Mouse (Mus musculus) mature B cell (primary cell): Measurements from ENCODE around the gene Nacc2.

Experiments used
- in situ Hi-C: fragments of 300-500 bp; cut with MboI; formaldehyde crosslinking; loops from 2 replicates; pipeline ENCODE4 v1.14.3; 2019

The Nacc2 gene

DNA sequence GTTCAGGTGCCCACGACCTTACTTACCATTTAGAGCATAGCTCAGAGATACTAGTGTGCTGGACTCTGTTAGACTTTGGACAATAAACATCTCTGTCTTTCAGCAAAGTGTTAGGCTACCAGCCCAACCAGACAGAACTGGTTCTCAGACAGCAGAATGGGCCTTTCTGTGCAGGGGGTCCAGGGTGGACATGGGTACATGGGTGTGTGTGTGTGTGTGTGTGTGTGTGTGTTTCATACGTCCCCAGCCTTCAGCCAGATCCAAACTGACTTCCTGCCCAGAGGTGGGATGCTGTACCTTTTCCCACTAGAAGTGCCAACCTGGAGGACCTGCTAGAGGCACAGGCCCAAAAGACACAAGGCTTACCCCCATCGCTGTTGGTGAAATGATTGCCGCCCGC is 23.8 kb downstream of the Nacc2 start:
- in situ Hi-C loops = no loop called here

DNA sequence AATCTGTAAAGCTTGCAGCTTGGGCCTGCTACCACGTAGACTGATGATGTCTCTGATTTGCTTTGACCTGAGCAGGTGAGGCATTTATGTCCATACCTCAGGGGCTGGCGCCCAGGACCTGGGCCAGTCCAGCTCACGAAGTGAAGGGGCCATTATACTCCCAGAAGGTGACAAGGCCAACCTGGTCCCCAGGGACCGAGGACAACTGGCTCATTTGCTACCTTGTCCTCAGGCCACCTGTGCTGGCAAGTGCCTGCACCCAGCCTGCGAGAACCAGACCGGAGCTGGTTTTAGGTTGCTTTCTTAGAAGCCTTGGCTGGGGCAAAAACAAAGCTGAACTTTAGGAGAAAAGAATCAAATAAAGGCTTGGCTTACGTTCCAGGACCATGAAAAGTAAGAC is 29.1 kb downstream of the Nacc2 start:
- in situ Hi-C loops = no loop called here

DNA sequence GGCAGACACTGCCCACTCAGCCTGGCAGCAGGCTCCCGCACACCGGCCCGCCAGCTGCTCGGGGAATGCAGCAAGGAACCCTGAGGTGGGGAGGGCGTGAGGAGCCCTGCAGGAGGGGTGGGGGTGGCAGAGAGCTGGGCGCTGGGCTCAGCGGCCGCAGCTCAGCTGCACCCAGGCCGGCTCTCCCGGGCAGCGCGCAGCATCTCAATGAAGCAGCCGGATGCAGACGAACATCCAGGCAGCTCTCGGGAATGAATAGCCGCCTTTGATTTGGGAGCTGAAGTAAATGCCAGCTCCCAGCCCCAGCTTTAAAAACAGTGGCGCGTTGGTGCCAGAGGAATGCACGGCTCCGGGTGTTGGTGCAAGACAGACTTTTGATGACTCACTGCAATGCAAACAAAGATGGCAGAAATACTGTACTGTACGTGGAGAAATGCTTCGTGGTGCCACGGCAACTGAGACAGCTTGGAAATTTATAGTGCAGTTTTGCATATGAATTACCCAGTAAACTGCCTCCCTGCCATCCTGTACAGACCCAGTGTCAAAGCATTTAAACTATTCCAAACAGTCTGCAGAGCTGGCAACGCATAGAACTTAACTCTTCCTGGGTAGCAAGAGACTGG is 31.1 kb downstream of the Nacc2 start:
- in situ Hi-C loops = no loop called here

DNA sequence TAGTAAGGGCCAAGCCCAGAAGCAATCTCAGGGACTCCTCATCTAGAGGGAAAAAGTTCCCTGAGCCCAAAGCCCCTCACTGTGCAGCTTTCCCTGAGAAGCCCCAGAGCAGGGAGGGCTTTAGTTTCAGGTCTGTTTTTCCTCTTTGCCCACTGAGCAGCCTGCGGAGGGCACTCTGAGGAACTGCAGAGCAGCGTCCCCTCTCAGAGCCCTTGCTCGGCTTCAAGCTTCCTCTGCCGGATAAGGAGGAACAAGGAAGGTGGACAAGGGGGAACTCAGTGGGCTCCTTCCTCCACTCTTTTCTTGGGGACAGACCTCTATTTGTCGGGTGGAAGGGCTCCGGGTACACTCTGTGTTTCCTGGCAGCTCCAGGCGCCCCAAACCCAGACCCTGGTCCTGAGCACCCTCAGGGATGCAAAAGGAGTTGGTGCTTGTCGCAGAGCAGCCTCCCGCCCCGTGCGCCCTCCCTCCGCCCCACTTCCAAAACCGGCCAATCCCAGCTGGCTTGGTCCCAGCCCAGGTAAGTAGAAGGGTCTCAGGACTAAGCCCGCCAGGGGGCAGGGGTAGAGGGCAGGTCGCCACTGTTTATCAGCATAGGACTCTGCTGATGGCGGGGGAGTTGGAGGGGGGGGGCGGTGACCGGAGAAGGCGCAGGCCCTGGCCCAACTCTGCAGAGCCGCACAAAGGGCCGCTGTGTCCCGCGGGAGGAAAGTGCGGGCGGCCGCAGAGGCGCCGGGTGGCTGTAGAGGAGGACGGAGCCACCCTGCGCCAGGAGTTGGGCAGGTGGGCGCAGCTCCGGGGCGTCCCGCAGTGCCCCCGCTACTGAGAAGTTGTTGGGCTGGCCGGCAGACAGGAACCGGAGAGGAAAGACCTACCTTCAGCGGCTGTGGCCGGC is 31.9 kb downstream of the Nacc2 start:
- in situ Hi-C loops = no loop called here

DNA sequence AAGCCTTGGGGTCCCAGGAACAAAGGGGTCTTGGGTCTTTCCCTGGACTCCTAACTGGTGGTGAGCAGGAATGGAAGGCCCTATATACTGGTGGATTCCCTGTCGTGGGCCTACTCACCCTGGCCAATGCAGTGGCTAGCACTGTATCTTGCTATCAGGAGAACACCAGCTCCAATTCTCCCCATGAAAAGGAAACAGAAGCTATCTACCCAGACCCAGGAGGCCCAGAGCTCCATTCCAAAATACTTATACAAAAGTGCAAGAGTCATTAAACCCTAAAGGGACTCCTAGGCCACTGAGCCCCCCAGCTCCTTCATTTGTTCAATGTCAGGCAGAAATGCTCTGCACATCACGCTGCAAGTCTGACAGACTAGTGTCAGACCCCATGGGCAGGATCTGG is 34.0 kb downstream of the Nacc2 start:
- in situ Hi-C loops = no loop called here

DNA sequence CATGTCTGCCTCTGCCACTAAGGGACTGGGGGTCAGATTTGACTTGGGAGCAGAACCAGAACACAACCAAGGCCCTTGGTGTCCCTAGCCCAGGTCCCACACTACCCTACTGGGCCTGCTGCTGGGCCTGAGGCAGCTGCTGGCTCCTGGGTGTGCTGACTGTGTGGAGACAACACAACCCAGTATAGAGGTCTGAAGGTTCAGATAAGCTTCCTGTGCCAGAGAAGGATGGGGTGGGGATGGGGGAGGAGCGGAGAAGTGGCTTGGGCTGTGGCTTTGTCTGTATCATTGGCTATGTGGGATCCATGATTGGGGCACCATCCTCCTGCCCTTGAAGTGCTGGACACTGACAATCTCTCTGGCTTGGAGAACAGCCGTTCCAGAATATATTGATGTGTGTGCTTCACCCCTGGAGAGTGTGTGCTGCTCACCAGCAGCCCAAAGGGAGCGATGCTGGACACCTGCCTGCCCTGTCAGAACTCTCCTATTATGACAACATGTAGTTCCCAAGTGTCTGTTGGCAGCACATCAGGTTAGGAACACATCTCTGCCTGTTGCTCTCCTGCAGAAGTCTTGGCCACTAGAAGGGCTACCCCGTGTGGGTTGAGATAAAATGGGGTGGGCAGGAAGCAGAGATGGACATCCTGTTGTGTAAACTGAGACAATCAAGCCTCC is 36.0 kb downstream of the Nacc2 start:
- in situ Hi-C loops = no loop called here

DNA sequence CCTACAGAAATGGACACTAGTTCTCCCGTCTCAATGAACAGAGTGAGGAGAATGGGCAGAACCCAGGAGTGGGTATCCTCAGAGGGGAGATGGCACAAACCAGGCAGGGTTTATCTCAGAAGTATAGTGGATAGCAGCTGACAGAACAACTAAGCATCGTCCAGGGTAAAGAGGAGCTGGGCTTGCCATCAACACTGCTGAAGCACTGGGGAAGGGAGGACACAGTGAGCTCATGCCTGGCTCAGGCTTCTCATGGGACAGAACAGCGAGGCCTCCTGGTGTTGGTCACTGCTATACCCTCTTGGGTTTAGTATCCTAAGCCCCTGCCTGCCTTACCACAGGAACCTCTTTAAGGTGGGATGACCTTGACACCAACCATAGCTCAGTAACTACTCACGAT is 36.5 kb downstream of the Nacc2 start:
- in situ Hi-C loops = no loop called here

DNA sequence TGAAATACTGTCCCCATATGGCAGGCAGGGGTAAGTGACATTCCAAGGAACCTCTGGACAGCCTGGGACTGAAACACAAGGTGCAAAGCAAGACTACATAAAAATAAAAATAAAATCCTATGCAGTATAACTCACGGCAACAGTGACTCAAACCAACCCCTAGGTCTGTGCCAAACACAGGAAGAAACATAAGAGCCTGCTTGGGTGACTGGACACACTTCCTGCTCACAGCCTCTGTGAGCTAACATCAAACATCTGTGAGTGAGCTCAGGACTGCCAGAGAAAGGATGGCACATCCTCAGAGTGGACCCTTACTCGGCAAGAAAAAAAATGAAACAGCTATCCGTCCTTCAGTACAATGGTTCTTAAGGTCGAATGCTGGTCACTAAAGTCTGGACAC is 40.1 kb downstream of the Nacc2 start:
- in situ Hi-C loops = no loop called here

DNA sequence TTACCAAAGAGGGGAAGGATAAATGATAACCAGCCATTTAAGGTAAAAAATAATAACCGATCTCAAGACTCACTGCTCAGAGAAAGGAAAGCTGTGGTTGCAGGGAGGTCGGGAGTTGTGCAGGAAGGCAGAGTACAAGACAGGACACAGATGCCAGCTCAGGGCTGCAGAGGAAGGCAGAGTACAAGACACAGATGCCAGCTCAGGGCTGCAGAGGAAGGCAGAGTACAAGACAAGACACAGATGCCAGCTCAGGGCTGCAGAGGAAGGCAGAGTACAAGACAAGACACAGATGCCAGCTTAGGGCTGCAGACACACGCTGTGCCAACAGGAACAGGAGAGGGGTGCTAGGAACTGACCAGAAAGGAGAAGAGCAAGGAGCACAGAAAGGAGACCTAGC is 42.2 kb downstream of the Nacc2 start:
- in situ Hi-C loops = no loop called here

DNA sequence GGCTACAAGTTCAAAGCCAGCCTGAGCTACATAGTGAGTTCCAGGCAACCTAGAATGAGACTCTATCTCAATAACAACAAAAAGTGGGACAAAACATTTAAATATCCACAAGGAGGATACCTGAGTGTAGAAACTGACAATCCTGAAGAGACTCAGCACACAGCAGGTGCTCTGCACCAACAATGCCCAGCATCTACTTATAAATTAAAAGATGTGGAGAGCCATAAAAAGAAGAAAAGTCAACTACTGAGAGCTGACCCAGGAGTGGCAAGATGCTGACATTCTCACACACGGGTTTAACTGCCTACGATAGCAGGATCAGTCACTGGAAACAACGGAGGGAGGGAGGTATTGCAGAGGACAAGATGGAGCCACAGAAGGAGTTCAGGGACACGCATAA is 43.6 kb downstream of the Nacc2 start:
- in situ Hi-C loops = no loop called here

DNA sequence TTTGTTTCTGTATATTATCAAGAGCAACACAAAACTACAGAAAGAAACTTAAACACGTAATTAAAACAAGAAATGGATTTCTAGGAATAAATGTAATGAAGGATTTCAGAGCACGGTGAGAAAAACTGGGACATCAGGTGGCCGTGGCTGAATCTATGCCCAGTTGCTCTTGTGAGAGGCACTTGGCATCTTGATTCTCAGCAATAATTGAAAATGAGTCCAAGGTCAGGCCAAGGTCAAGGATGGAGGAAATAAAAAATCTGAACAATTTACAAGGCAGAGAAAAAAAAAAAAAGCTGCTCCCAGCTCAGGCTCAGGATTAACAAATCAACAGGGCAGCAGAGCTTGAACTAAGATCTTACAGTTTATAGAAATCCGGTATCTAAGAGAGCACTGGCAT is 46.0 kb downstream of the Nacc2 start:
- in situ Hi-C loops = no loop called here

DNA sequence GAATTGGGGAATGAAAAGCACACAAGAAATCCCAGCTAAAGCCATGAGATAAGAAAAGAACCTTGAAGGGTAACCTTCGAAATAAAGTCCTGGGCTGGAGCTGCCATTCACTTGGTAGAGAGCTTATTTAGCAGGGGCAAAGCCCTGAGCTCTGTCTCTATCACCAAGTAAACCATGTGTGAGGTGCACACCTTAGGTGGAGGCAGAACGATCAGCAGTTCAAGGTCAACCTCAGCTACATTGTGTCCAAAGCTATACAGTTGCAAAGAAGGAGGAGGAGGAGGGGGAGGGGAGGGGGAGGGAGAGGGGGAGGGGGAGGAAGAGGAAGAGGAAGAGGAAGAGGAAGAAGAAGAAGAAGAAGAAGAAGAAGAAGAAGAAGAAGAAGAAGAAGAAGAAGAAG is 46.9 kb downstream of the Nacc2 start:
- in situ Hi-C loops = no loop called here

DNA sequence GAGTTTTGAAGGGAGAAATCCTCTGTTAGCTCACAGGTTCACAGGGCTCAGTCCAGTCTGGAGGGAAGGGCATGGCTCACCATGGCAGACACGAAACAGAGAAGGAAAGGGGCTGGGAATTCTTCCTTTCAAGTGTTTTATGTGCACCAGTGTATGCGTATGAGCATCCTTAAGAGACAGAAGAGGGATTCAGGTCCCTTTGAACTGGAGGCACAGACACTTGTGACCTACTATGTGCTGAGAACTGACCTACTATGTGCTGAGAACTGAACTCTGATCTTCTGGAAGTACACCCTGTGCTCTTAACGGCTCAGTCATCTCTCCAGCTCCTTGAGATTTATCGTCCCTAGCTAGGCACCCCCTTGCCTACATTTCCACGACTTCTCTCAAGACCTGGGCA is 48.5 kb downstream of the Nacc2 start:
- in situ Hi-C loops = no loop called here

DNA sequence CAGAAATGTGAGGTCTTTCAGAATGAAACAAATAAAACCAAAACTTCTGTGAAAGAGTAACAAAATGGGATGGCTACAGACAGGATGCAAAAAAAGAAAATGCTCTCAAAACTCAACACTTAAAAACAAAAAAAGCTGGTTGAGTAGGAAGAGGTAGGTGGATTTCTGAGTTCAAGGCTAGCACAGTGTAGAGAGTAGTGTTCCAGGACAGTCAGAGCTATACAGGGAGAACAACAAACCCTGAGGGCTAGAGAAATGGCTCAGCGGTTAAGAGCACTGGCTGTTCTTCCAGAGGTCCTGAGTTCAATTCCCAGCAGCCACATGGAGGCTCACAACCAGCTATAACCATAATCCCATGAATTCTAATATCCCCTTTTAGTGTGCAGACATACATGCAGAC is 54.4 kb downstream of the Nacc2 start:
- in situ Hi-C loops = no loop called here

DNA sequence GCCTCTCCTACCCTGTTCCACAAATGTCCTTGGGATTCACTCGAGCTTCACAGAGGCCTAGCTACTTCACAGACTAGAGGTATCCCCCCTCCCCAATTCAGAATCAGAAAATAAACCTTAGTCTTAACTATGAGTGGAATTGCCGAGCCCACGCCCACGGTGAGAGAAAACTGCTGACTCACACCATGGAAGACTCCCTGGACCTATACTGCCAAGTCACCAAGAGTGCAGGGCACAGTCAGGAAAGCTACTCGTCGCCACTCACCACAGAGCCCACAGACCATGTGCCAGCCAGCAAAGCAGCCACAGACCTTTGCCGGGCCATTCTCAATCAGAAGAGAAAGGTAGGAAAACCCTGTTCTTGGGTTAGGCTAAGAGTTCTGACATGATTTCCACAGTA is 54.8 kb downstream of the Nacc2 start:
- in situ Hi-C loops = no loop called here

DNA sequence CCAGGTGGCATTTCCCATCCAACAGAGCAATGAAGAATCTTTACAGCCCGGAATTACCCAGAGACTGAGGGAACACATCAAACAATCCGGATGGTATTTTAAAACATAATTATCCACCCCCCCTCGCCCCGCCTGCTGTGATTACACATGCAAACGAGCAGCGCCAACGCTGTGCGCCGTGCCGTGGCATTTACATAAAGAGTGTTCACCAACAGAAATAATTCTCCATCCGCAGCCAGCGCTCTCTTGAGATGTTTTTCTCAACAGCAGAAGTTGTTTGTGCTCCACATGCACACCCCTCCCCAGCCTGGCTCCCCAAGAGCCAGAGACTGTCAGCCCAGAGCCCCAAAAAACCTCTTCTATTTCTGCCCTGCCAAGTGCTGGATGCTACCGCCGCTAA is 56.5 kb downstream of the Nacc2 start:
- in situ Hi-C loops = no loop called here

DNA sequence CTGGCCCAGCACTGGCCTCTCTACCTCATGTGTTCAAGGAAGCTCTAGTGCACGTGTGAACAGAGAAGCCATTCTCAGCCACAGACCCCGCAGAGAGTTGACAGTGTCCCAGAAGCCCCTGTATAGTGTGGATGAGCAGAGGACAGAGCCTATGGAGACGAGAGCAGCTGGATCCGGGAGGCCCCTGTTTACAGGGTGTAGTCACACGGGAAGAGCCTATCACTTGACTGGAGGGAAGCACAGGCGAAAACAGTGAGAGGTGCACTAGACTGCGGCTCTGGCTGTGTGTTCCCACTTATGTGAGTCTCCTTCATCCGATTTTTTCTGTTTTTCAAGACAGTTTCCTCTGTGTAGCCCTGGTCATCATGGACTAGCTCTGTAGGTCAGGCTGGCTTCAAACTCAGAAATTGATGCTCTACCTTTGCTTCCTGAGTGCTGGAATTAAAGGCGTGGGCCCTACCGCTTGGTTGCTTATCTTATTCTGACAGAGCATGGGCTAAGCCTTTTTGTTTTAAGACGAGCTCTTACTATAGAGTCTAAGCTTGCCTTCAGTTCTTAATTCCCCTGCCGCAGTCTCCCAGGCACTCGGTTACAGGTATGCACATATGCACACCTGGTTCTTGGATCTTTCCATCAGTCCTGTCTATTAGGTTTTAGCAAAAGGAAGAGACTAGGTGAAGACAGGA is 60.1 kb downstream of the Nacc2 start:
- in situ Hi-C loops = no loop called here

DNA sequence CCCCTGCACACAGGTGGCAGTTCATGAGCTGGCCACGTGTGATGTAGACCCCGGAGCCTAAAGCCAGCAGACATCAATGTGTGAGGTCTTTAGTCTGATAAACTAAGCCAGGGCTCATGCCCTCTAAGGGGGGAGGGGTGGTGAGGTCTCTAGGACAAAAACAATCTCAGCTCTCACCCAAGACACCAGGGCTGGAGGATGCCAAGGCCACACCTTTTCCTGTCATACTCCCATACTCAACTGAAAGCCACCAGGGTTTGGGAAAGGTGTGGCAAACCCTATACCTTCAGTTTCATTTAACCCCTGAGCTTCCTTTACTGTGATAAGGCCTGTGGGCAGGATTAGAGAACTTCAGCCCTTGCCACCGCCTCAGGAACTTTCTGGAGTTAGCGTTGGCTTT is 60.8 kb downstream of the Nacc2 start:
- in situ Hi-C loops = no loop called here

DNA sequence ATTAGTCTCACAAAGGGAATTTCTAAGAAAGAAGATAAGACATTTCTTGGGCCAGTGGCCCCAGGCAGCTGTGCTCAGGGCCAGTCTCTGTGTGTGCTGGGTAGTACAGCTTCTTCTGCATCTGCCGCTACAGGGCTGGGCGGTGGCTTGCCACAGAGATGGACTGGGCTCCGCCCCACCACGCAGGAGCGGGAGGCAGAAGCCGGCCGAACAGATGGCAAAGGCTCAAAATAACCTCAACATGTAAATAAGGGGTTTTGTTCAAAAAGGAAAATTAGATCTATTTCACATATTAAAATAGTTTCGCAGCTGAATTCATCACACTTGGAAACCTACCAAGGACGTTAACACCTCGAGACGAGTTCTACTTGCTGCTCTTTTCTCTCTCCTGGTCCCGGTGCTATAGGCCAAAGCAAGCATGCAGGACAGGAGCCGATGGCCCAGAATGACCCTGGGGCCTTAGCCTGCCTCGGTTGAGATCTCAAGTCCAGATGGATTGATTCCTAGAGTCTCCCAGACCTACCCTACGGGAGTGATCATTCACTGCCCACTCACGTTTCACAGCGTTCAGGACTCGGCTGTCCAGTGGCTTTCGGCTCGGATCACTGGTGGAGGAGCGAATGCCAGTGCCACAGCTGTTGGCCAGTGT is 61.9 kb downstream of the Nacc2 start:
- in situ Hi-C loops = no loop called here

DNA sequence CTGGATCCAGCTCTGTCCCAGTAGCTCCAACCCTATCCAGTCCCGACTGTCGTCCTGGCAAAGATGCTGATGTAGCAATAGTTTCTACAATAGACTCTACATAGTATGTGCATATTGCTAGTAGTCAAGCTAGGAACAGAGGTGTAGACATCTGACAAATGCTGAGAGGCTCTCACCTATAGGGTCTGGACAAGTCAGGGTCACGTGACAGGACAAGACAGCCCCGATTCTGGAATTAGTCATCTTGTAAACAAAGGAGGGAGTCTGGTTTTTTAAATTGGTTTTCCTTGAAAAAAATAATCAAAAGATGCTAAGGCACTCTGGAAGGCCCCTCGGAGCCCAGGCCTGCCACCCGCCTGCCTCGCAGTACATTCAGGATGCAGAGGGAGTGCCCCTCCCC is 66.0 kb downstream of the Nacc2 start:
- in situ Hi-C loops = no loop called here

DNA sequence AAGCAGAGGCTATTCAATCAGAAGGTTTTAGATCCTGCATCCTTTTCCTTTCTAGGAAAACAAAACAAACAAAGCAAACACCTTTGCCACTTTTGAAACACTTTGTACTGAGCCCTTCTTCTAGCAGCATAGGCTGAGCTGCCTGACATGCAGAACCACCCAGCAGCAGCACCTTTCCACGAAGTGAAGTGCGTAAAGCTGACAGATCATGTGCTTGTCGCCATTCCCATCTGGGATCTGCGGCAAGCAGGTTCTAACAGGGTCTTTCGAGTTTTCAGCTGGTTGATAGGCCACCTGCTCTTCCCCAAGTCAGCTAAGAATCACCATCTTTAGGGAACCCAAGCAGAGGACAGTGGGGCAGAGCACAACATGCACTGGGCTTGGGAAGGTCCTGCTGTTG is 66.8 kb downstream of the Nacc2 start:
- in situ Hi-C loops = no loop called here

DNA sequence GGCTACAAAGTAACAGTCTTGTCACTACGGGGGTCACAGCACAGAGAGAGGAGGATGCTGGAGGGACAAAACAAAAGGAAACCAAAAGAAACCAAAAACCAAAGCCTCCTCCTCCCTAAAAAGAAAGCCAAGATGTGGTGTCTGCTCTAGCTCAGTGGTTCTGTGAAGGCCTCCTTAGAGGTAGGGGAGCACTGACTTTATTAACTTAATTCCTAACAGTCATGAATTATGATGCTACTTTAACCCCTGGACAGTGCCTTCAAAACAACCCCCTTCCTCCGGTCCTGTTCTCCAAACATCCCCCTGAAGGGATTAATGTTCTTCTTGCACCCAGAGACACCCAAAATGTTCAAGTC is 67.3 kb downstream of the Nacc2 start:
- in situ Hi-C loops = no loop called here
